Mouse (Mus musculus) Patski (cell line): ENCODE measurements around the gene Dcbld2. TPM values are rescaled to one million over a fixed set of nuclear protein-coding genes. Genes with fewer than 3 reads are reported as not detected.

Experiments
- ATAC-seq: fragments of 100-300 bp; one replicate; pipeline ENCODE4 v1.8.0; 2021
- CTCF ChIA-PET: fragments of 350-600 bp; sonication (Branson Sonifier 250); formaldehyde crosslinking; loops from one replicate; lab custom pipeline; 2022; ENCODE audit warnings: inconsistent platforms; lab: Charles Lee
- POLR2A ChIA-PET: fragments of 350-600 bp; sonication (Branson Sonifier 250); formaldehyde crosslinking; loops from one replicate; lab custom pipeline; 2022; ENCODE audit warnings: antibody characterized with exemption, inconsistent platforms; lab: Charles Lee
- DNase-seq: peaks from one replicate; pipeline ENCODE4 v3.0.0-alpha.2; 2011; ENCODE audit warnings: low read depth, low spot score
- H3K27me3 ChIP-seq: fragments of 371-371 bp; one replicate; pipeline ENCODE4 v1.5.1; 2021
- CTCF ChIP-seq: fragments of 100-300 bp; IDR thresholded peaks from one replicate; pipeline ENCODE4 v1.5.1; 2021
- in situ Hi-C: fragments of 300-500 bp; cut with MboI; formaldehyde crosslinking; loops from 3 replicates; pipeline ENCODE4 v1.11.1; 2018; ENCODE audit warnings: low pct_unique_long_range_greater_than_20kb, mixed read lengths
- polyA plus RNA-seq: library from polyadenylated mRNA; unstranded; gene quantifications from one replicate; pipeline ENCODE4 v1.2.3, GENCODE M21; 2021

Dcbld2 gene
- polyA plus RNA-seq, 1 experiment from 2014 or later = 43.3 TPM

GRCm38 (mm10) chr16:58504945-58505344, 96.7 kb downstream of the Dcbld2 start:
- DNase-seq = no peak
- CTCF ChIA-PET = interaction anchor here (1.1 kb wide), 1 partner anchor 23 kb away, joined by 4 read pairs; no protein-coding TSS in a partner anchor
- in situ Hi-C loops = no loop called here

GRCm38 (mm10) chr16:58512181-58512761, 104.0 kb downstream of the Dcbld2 start:
- POLR2A ChIA-PET = no interaction called here
- TF ChIP-seq CTCF = no peak
- no peaks in the 10 kb centered on the region for H3K27me3 ChIP-seq
- in situ Hi-C loops = loop anchor here (5.0 kb wide), 1 partner anchor 50 kb away; no protein-coding TSS in a partner anchor
- peak; percentile 90 for ATAC-seq
- CTCF ChIA-PET = interaction anchor here (1.1 to 2.4 kb wide), 3 partner anchors 10 to 58 kb away, joined by 3 to 7 read pairs (median 3); no protein-coding TSS in a partner anchor
- peak; percentile 65 for DNase-seq

More at GRCm38 (mm10) chr16:58504945-58505344, 96.7 kb downstream of the Dcbld2 start:
- POLR2A ChIA-PET = no interaction called here
- H3K27me3 ChIP-seq = no peaks in the 10 kb centered on the region
- no peak for ATAC-seq
- TF ChIP-seq CTCF = no peak

GRCm38 (mm10) chr16:58512887-58513286, 104.6 kb downstream of the Dcbld2 start:
- ChIA-PET CTCF (interaction anchor here (1.0 to 2.4 kb wide), 4 partner anchors 10 to 58 kb away, joined by 3 to 7 read pairs (median 3); no protein-coding TSS in a partner anchor), POLR2A (no interaction called here)
- ATAC-seq (peak; percentile 64), DNase-seq (peak; percentile 37)
- no peak for TF ChIP-seq CTCF
- in situ Hi-C loops = loop anchor here (5.0 kb wide), 1 partner anchor 51 kb away; no protein-coding TSS in a partner anchor
- no peaks in the 10 kb centered on the region for H3K27me3 ChIP-seq

GRCm38 (mm10) chr16:58513755-58514154, 105.5 kb downstream of the Dcbld2 start:
- no peak for DNase-seq
- in situ Hi-C loops = loop anchor here (5.0 kb wide), 1 partner anchor 51 kb away; no protein-coding TSS in a partner anchor
- CTCF ChIA-PET = interaction anchor here (1.0 to 2.4 kb wide), 5 partner anchors 11 to 59 kb away, joined by 3 to 14 read pairs (median 4); partner anchors contain the start of gene St3gal6
- no peaks in the 10 kb centered on the region for H3K27me3 ChIP-seq
- no peak for ATAC-seq
- no peak for TF ChIP-seq CTCF
- POLR2A ChIA-PET = no interaction called here

- ChIA-PET CTCF (interaction anchor here (0.7 to 2.1 kb wide), 7 partner anchors 10 to 73 kb away, joined by 3 to 14 read pairs (median 3); partner anchors contain the start of gene St3gal6), POLR2A (no interaction called here)
- no peak for TF ChIP-seq CTCF
- ATAC-seq = no peak
- no peak for DNase-seq
- in situ Hi-C loops = loop anchor here (5.0 kb wide), 1 partner anchor 52 kb away; no protein-coding TSS in a partner anchor
- no peaks in the 10 kb centered on the region for H3K27me3 ChIP-seq
Measured at GRCm38 (mm10) chr16:58514565-58514964, 106.3 kb downstream of the Dcbld2 start.

GRCm38 (mm10) chr16:58516161-58516560, 107.9 kb downstream of the Dcbld2 start:
- ChIA-PET POLR2A (no interaction called here), CTCF (interaction anchor here (1.6 to 1.7 kb wide), 2 partner anchors 19 to 61 kb away, joined by 3 to 4 read pairs; no protein-coding TSS in a partner anchor)
- DNase-seq = no peak
- H3K27me3 ChIP-seq = no peaks in the 10 kb centered on the region
- TF ChIP-seq CTCF = no peak
- in situ Hi-C loops = no loop called here
- ATAC-seq = no peak

GRCm38 (mm10) chr16:58516960-58517798, 108.9 kb downstream of the Dcbld2 start:
- DNase-seq (no peak), ATAC-seq (no peak)
- CTCF ChIA-PET = no interaction called here
- in situ Hi-C loops = no loop called here
- POLR2A ChIA-PET = interaction anchor here (0.6 kb wide), 1 partner anchor 25 kb away, joined by 3 read pairs; no protein-coding TSS in a partner anchor
- no peak for TF ChIP-seq CTCF
- no peaks in the 10 kb centered on the region for H3K27me3 ChIP-seq

Other genes starting within 250 kb of the Dcbld2 start
- 4.5 TPM for gene St3gal6, start 115.8 kb downstream of the Dcbld2 start, polyA plus RNA-seq
- not detected for gene Gm813, start 208.5 kb downstream of the Dcbld2 start, polyA plus RNA-seq
- not detected for gene E330017A01Rik, start 230.3 kb downstream of the Dcbld2 start, polyA plus RNA-seq